Mouse (Mus musculus): Measurements from ENCODE around the gene Usp13.

GRCm38 (mm10) chr3:32817357-32818326, at the start of gene Usp13:
- TF ChIP-seq POLR2A (IDR thresholded peaks at IDR 0.05; ENCODE audit: borderline replicate concordance, control insufficient read depth, low read depth, low read length): no peak
- no peak for TF ChIP-seq CTCF (IDR thresholded peaks at IDR 0.05; ENCODE audit: control insufficient read depth, insufficient read depth, low read length)
